Mouse (Mus musculus): ENCODE data around the gene Ankrd33b. TPM values are rescaled to one million over a fixed set of nuclear protein-coding genes. Genes with fewer than 3 reads are reported as not detected.

Ankrd33b gene
- polyA plus RNA-seq, 1 experiment = 3.7 TPM

DNA sequence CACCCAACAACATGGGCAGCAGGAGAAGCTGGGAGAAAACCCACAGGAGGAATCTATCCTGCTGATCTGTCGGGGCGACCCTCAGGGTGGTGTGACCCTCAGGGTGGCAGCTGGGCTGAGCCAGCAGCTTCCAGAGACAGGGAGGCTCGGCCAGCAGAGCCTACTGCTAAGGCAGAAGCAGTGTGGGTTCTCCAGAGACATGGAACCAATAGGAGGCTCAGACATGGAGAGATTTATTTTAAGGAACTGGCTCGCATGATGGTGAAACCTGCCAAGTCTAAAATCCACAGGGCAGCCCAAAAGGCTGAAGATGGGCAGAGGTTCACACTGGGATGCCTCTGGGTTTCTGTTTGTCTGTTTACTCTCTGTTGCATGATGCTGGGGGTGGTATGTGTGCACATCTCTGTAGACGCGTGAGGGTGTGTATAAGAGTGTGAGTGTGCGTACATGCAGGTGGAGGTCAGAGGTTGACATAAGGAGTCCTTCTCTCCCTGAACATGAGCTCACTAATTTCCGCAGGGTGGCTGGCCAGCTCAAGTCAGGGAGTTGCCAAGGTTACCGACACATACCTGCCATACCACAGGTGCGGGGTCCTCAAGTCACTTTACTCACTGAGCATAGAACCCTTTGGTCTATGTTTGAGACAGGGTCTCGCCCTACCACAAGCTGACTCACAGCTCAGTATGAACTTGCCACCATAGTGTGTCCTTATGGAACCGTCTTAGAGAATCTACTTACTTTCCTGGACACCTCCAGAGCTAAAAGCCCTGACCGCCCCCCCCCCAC lies 14.8 kb downstream of the Ankrd33b start:
- Histone ChIP-seq H3K4me1 (ENCODE audit: control insufficient read depth, insufficient read depth, insufficient read length) (peaks cover 9% of the 10 kb centered on the region; the same call in 1 of the 2 replicates), H3K27me3 (ENCODE audit: control insufficient read depth, insufficient read depth, low read length) (no peaks in the 10 kb centered on the region), H3K27ac (ENCODE audit: insufficient read depth, low read length) (no peak overlapping the region), H3K36me3 (ENCODE audit: control insufficient read depth, insufficient read depth, low read length) (no peaks in the 10 kb centered on the region), H3K4me3 (ENCODE audit: extremely low read depth, insufficient read depth, insufficient read length) (no peak overlapping the region)
- no peak for TF ChIP-seq CTCF (IDR thresholded peaks at IDR 0.05; ENCODE audit: extremely low read depth, insufficient read depth, insufficient read length, insufficient replicate concordance)
- TF ChIP-seq POLR2A (IDR thresholded peaks at IDR 0.05; ENCODE audit: low read depth, low read length) = no peak
- WGBS = 89% methylated on average over 13 of the region's 13 CpGs
- no peak for DNase-seq (ENCODE audit: low read depth in 1 of 2, low spot score in 2 of 2)

DNA sequence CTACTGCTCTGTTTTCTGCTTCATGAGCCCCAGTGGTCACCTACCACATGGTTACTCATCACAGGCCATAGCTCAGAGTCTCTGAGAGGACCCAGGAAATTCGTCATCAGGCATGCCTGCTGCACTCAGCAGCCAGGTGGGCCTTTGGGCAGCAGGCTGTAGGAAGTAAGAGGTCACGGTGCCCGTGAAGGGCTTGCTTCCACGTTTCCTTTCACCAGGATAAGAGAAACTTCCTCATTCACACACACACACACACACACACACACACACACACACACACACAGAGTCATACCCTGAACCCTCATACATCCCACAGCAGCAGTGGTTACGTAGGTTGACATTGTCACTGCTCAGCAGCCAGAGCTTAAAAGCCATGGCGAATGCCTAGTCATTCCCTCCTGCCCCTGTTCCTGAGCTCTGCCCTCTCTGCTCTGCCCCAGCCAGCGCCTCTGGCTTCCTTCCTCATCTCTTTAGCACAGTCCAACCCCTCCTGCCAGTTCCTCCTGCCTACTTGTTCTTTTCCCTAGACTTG lies 17.6 kb downstream of the Ankrd33b start:
- no peak for TF ChIP-seq CTCF (IDR thresholded peaks at IDR 0.05; ENCODE audit: extremely low read depth, insufficient read depth, insufficient read length, insufficient replicate concordance)
- no peak for TF ChIP-seq POLR2A (IDR thresholded peaks at IDR 0.05; ENCODE audit: low read depth, low read length)
- Histone ChIP-seq H3K4me1 (ENCODE audit: control insufficient read depth, insufficient read depth, insufficient read length) (peaks cover 5% of the 10 kb centered on the region; the same call in 1 of the 2 replicates), H3K4me3 (ENCODE audit: extremely low read depth, insufficient read depth, insufficient read length) (no peak overlapping the region), H3K27me3 (ENCODE audit: control insufficient read depth, insufficient read depth, low read length) (no peaks in the 10 kb centered on the region), H3K27ac (ENCODE audit: insufficient read depth, low read length) (no peak overlapping the region), H3K36me3 (ENCODE audit: control insufficient read depth, insufficient read depth, low read length) (no peaks in the 10 kb centered on the region)
- 23% methylated on average over 7 of the region's 7 CpGs for WGBS
- DNase-seq (ENCODE audit: low read depth in 1 of 2, low spot score in 2 of 2) = no peak

- Histone ChIP-seq H3K4me1 (ENCODE audit: control insufficient read depth, insufficient read depth, insufficient read length) (peaks cover 5% of the 10 kb centered on the region; the same call in 1 of the 2 replicates), H3K4me3 (ENCODE audit: extremely low read depth, insufficient read depth, insufficient read length) (no peak overlapping the region), H3K27me3 (ENCODE audit: control insufficient read depth, insufficient read depth, low read length) (no peaks in the 10 kb centered on the region), H3K27ac (ENCODE audit: insufficient read depth, low read length) (no peak overlapping the region), H3K36me3 (ENCODE audit: control insufficient read depth, insufficient read depth, low read length) (no peaks in the 10 kb centered on the region)
- TF ChIP-seq CTCF (IDR thresholded peaks at IDR 0.05; ENCODE audit: extremely low read depth, insufficient read depth, insufficient read length, insufficient replicate concordance) = no peak
- no peak for TF ChIP-seq POLR2A (IDR thresholded peaks at IDR 0.05; ENCODE audit: low read depth, low read length)
- 73% methylated on average over 5 of the region's 5 CpGs for WGBS
- DNase-seq (ENCODE audit: low read depth in 1 of 2, low spot score in 2 of 2) = no peak
Observed at GRCm38 (mm10) chr15:31349046-31349445, 18.5 kb downstream of the Ankrd33b start.

DNA sequence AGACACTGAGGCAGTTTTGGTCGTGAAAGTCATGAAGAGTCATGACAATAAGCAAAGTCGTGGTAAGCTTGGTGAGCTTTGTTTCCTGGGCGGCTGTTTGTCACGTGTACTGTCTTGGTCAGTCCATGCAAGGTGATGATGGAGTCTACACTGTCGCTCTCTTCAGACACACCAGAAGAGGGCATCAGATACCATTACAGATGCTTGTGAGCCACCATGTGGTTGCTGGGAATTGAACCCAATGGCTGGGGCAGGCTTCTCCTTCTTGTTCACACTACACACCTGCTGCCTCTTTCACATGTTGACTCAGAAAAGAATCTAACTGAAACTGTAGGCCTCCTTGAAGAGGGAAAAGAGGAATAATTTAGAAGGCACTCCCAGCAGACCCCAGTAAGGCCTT lies 19.3 kb downstream of the Ankrd33b start:
- H3K27me3 ChIP-seq (ENCODE audit: control insufficient read depth, insufficient read depth, low read length) = no peaks in the 10 kb centered on the region
- no peak for DNase-seq (ENCODE audit: low read depth in 1 of 2, low spot score in 2 of 2)
- H3K36me3 ChIP-seq (ENCODE audit: control insufficient read depth, insufficient read depth, low read length) = no peaks in the 10 kb centered on the region
- TF ChIP-seq POLR2A (IDR thresholded peaks at IDR 0.05; ENCODE audit: low read depth, low read length) (no peak), CTCF (IDR thresholded peaks at IDR 0.05; ENCODE audit: extremely low read depth, insufficient read depth, insufficient read length, insufficient replicate concordance) (no peak)
- no peak overlapping the region for H3K27ac ChIP-seq (ENCODE audit: insufficient read depth, low read length)
- WGBS = 64% methylated on average over 5 of the region's 5 CpGs
- peaks cover 5% of the 10 kb centered on the region; the same call in 1 of the 2 replicates for H3K4me1 ChIP-seq (ENCODE audit: control insufficient read depth, insufficient read depth, insufficient read length)
- H3K4me3 ChIP-seq (ENCODE audit: extremely low read depth, insufficient read depth, insufficient read length) = no peak overlapping the region

DNA sequence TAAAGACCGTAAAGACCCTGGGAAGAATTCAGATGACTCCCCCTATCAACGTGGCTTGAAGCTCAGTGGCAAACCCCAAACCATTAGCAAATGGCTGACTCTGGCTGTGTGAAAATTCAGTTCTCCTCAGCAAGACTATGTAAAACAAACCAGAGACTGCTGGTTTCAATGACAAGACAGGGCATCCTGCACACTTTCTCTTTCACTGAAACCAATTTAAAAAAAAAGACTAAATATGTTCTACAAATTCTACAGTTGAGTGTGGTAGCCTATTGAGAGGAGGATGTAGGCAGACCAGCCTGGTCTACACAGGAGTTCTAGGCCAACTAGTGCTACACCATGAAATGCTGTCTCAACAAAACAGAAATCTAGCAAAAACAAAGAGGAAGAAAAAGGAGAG lies 21.0 kb downstream of the Ankrd33b start:
- WGBS = 76% methylated on average over 2 of the region's 2 CpGs
- no peak for DNase-seq (ENCODE audit: low read depth in 1 of 2, low spot score in 2 of 2)
- Histone ChIP-seq H3K27me3 (ENCODE audit: control insufficient read depth, insufficient read depth, low read length) (no peaks in the 10 kb centered on the region), H3K27ac (ENCODE audit: insufficient read depth, low read length) (no peak overlapping the region), H3K4me3 (ENCODE audit: extremely low read depth, insufficient read depth, insufficient read length) (no peak overlapping the region), H3K4me1 (ENCODE audit: control insufficient read depth, insufficient read depth, insufficient read length) (peaks cover 5% of the 10 kb centered on the region; the same call in 1 of the 2 replicates), H3K36me3 (ENCODE audit: control insufficient read depth, insufficient read depth, low read length) (no peaks in the 10 kb centered on the region)
- TF ChIP-seq POLR2A (IDR thresholded peaks at IDR 0.05; ENCODE audit: low read depth, low read length) (no peak), CTCF (IDR thresholded peaks at IDR 0.05; ENCODE audit: extremely low read depth, insufficient read depth, insufficient read length, insufficient replicate concordance) (no peak)

GRCm38 (mm10) chr15:31345366-31345765 lies 22.2 kb downstream of the Ankrd33b start:
- DNase-seq (ENCODE audit: low read depth in 1 of 2, low spot score in 2 of 2) = no peak
- H3K36me3 ChIP-seq (ENCODE audit: control insufficient read depth, insufficient read depth, low read length) = no peaks in the 10 kb centered on the region
- WGBS = 93% methylated on average over 9 of the region's 9 CpGs
- no peak overlapping the region for H3K4me3 ChIP-seq (ENCODE audit: extremely low read depth, insufficient read depth, insufficient read length)
- H3K27me3 ChIP-seq (ENCODE audit: control insufficient read depth, insufficient read depth, low read length) = no peaks in the 10 kb centered on the region
- no peak overlapping the region for H3K27ac ChIP-seq (ENCODE audit: insufficient read depth, low read length)
- H3K4me1 ChIP-seq (ENCODE audit: control insufficient read depth, insufficient read depth, insufficient read length) = peaks cover 5% of the 10 kb centered on the region; the same call in 1 of the 2 replicates
- no peak for TF ChIP-seq CTCF (IDR thresholded peaks at IDR 0.05; ENCODE audit: extremely low read depth, insufficient read depth, insufficient read length, insufficient replicate concordance)
- TF ChIP-seq POLR2A (IDR thresholded peaks at IDR 0.05; ENCODE audit: low read depth, low read length) = no peak

DNA sequence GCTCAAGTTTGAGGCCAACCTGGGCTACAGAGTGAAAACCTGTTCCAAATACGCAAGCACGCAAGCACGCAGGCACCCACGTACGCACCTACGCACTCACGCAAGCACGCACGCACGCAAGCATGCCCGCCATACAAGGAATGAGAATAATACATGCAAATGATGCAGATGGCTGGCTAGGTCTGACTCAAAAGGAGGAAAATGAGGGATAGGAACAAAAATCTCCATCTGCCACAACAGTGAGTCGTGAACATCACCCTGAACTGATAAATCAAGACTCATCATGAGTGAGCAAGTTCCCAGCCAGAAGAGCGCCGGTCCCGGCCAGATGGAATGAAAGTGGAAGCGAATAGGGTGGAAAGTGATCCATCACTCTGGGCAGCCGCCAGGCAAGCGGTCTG lies 22.7 kb downstream of the Ankrd33b start:
- DNase-seq (ENCODE audit: low read depth in 1 of 2, low spot score in 2 of 2) = no peak
- Histone ChIP-seq H3K36me3 (ENCODE audit: control insufficient read depth, insufficient read depth, low read length) (no peaks in the 10 kb centered on the region), H3K27ac (ENCODE audit: insufficient read depth, low read length) (no peak overlapping the region), H3K4me3 (ENCODE audit: extremely low read depth, insufficient read depth, insufficient read length) (no peak overlapping the region), H3K27me3 (ENCODE audit: control insufficient read depth, insufficient read depth, low read length) (no peaks in the 10 kb centered on the region), H3K4me1 (ENCODE audit: control insufficient read depth, insufficient read depth, insufficient read length) (peaks cover 5% of the 10 kb centered on the region; the same call in 1 of the 2 replicates)
- 88% methylated on average over 18 of the region's 18 CpGs for WGBS
- no peak for TF ChIP-seq POLR2A (IDR thresholded peaks at IDR 0.05; ENCODE audit: low read depth, low read length)
- TF ChIP-seq CTCF (IDR thresholded peaks at IDR 0.05; ENCODE audit: extremely low read depth, insufficient read depth, insufficient read length, insufficient replicate concordance) = no peak
